Mouse (Mus musculus) embryo, embryonic 10 days (tissue): Measurements from ENCODE around the gene Nup107.

Source experiments
- DNase-seq: peaks from one replicate; pipeline ENCODE4 v3.0.0-alpha.2; 2015; ENCODE audit warnings: low spot score

The Nup107 gene

GRCm38 (mm10) chr10:117792141-117793091, at the start of gene Nup107:
Gene Nup107 (minus strand): TSS chr10:117792705.
- peak; percentile 100 for DNase-seq

GRCm38 (mm10) chr10:117841765-117842164, 49.3 kb upstream of the Nup107 start:
- no peak for DNase-seq

GRCm38 (mm10) chr10:117840431-117840995, 48.0 kb upstream of the Nup107 start:
- no peak for DNase-seq

GRCm38 (mm10) chr10:117839737-117840136, 47.2 kb upstream of the Nup107 start:
- DNase-seq: no peak

GRCm38 (mm10) chr10:117838924-117839323, 46.4 kb upstream of the Nup107 start:
- no peak for DNase-seq

GRCm38 (mm10) chr10:117836354-117836753, 43.8 kb upstream of the Nup107 start:
- DNase-seq: no peak

GRCm38 (mm10) chr10:117835453-117835852, 42.9 kb upstream of the Nup107 start:
- no peak for DNase-seq

GRCm38 (mm10) chr10:117830797-117831196, 38.3 kb upstream of the Nup107 start:
- no peak for DNase-seq

- DNase-seq: no peak
Measured at GRCm38 (mm10) chr10:117829472-117830155, 37.1 kb upstream of the Nup107 start.

GRCm38 (mm10) chr10:117829022-117829421, 36.5 kb upstream of the Nup107 start:
- DNase-seq: no peak

GRCm38 (mm10) chr10:117828536-117828935, 36.0 kb upstream of the Nup107 start:
- DNase-seq: no peak

- DNase-seq: no peak
Measured at GRCm38 (mm10) chr10:117824647-117825046, 32.1 kb upstream of the Nup107 start.

- no peak for DNase-seq
Measured at GRCm38 (mm10) chr10:117824139-117824538, 31.6 kb upstream of the Nup107 start.

GRCm38 (mm10) chr10:117823321-117823720, 30.8 kb upstream of the Nup107 start:
- DNase-seq: no peak

GRCm38 (mm10) chr10:117818600-117818999, 26.1 kb upstream of the Nup107 start:
- no peak for DNase-seq

GRCm38 (mm10) chr10:117816721-117817120, 24.2 kb upstream of the Nup107 start:
- DNase-seq: no peak

- DNase-seq: no peak
Measured at GRCm38 (mm10) chr10:117812501-117812900, 20.0 kb upstream of the Nup107 start.

- DNase-seq: no peak
Measured at GRCm38 (mm10) chr10:117811555-117811954, 19.1 kb upstream of the Nup107 start.

- no peak for DNase-seq
Measured at GRCm38 (mm10) chr10:117810506-117810905, 18.0 kb upstream of the Nup107 start.

GRCm38 (mm10) chr10:117808068-117808467, 15.6 kb upstream of the Nup107 start:
- no peak for DNase-seq

- DNase-seq: no peak
Measured at GRCm38 (mm10) chr10:117805919-117806318, 13.4 kb upstream of the Nup107 start.
